Mouse (Mus musculus) small intestine, adult 2 months (tissue): ENCODE data around the gene Brms1l.

Experiments
- CTCF ChIP-seq: fragments of 200-500 bp; IDR thresholded peaks from 2 replicates; pipeline ENCODE4 v1.5.1; 2012; ENCODE audit warnings: low read depth, mild to moderate bottlenecking, control low read depth, inconsistent platforms, low read length, moderate library complexity, mixed read lengths; ENCODE audit not compliant: insufficient replicate concordance, insufficient read length; ENCODE audit errors: extremely low read depth
- POLR2A ChIP-seq: fragments of 200-500 bp; IDR thresholded peaks from 2 replicates; pipeline ENCODE4 v1.6.1; 2012; ENCODE audit warnings: low read depth, mild to moderate bottlenecking, control low read depth, inconsistent platforms, low read length, moderate library complexity

DNA sequence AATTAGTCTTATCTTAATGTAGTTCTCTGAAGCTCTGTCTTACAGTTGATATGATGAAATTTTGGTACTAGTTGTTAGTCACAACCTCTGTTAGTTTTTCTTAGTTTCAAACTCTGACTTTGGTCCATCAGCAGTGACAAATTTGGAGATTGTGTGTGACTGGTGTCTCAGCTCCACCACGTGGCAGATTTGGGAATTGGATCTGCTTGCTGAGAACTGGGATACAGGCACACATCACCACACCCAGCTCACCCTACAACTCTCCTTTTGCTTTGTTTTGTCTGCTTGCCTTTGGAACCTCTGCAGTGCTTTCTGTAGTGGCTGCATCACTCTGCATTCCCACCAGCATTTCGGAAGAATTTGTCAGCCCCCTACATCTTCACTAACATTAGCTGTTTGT, 5.0 kb upstream of the Brms1l start:
- TF ChIP-seq POLR2A (no peak), CTCF (peak; percentile 52; the same call in 1 of the 2 replicates)
